Mouse (Mus musculus) adrenal gland, adult 2 months (tissue): Measurements from ENCODE around the gene Rnf152. TPM values are rescaled to one million over a fixed set of nuclear protein-coding genes. Genes with fewer than 3 reads are reported as not detected.

Experiments used
- DNase-seq: peaks from one replicate; pipeline ENCODE4 v3.0.0; 2021
- polyA plus RNA-seq: library from polyadenylated mRNA; depleted of rRNA; stranded (reverse); fragments of >200 nt; gene quantifications from 2 replicates; pipeline ENCODE4 v1.2.3, GENCODE M21; 2012
- total RNA-seq, 2 experiments: library from RNA; stranded (reverse); gene quantifications; 2 replicates each; pipeline ENCODE4 v1.2.3; 2021

Rnf152 gene
- total and polyA plus RNA-seq, 3 experiments, result 0.44 to 4.3 (median 2.0) TPM

GRCm38 (mm10) chr1:105312601-105312901 is 44.0 kb downstream of the Rnf152 start:
- no peak for DNase-seq

GRCm38 (mm10) chr1:105311899-105312600 is 44.5 kb downstream of the Rnf152 start:
- no peak for DNase-seq

- DNase-seq, result no peak
Measured at GRCm38 (mm10) chr1:105302164-105302563, 54.3 kb downstream of the Rnf152 start.

GRCm38 (mm10) chr1:105301764-105302163 is 54.7 kb downstream of the Rnf152 start:
- DNase-seq, result no peak

GRCm38 (mm10) chr1:105291859-105292258 is 64.7 kb downstream of the Rnf152 start:
- DNase-seq, result no peak

GRCm38 (mm10) chr1:105287536-105287935 is 69.0 kb downstream of the Rnf152 start:
- no peak for DNase-seq

- DNase-seq, result no peak
Measured at GRCm38 (mm10) chr1:105286906-105287305, 69.6 kb downstream of the Rnf152 start.

GRCm38 (mm10) chr1:105285001-105285400 is 71.5 kb downstream of the Rnf152 start:
- no peak for DNase-seq

GRCm38 (mm10) chr1:105284116-105284515 is 72.4 kb downstream of the Rnf152 start:
- no peak for DNase-seq

- DNase-seq, result no peak
Measured at GRCm38 (mm10) chr1:105281277-105281676, 75.2 kb downstream of the Rnf152 start.

GRCm38 (mm10) chr1:105280160-105280559 is 76.3 kb downstream of the Rnf152 start:
- DNase-seq, result no peak

GRCm38 (mm10) chr1:105274500-105275194 is 81.9 kb downstream of the Rnf152 start:
- DNase-seq, result no peak

- DNase-seq, result peak; percentile 9
Measured at GRCm38 (mm10) chr1:105271104-105271503, 85.4 kb downstream of the Rnf152 start.

- no peak for DNase-seq
Measured at GRCm38 (mm10) chr1:105263283-105264033, 93.1 kb downstream of the Rnf152 start.

GRCm38 (mm10) chr1:105260200-105260599 is 96.3 kb downstream of the Rnf152 start:
- no peak for DNase-seq

- no peak for DNase-seq
Measured at GRCm38 (mm10) chr1:105257199-105257598, 99.3 kb downstream of the Rnf152 start.

- no peak for DNase-seq
Measured at GRCm38 (mm10) chr1:105249190-105249589, 107.3 kb downstream of the Rnf152 start.

GRCm38 (mm10) chr1:105246651-105247050 is 109.9 kb downstream of the Rnf152 start:
- no peak for DNase-seq

GRCm38 (mm10) chr1:105246075-105246574 is 110.4 kb downstream of the Rnf152 start:
- DNase-seq, result no peak

GRCm38 (mm10) chr1:105243359-105244142 is 113.0 kb downstream of the Rnf152 start:
- DNase-seq, result no peak

- DNase-seq, result no peak
Measured at GRCm38 (mm10) chr1:105240185-105240584, 116.3 kb downstream of the Rnf152 start.
